Mouse (Mus musculus): Measurements from ENCODE around the gene Ube2s. TPM values are rescaled to one million over a fixed set of nuclear protein-coding genes. Genes with fewer than 3 reads are reported as not detected.
"Not testable (repeated sequence)": the region's sequence is repeated elsewhere in the genome, so short reads cannot be mapped to it uniquely, and the experiment has no call there.

Ube2s gene
- total RNA-seq, 2 experiments from 2014 or later: 98.6 to 117 TPM

DNA sequence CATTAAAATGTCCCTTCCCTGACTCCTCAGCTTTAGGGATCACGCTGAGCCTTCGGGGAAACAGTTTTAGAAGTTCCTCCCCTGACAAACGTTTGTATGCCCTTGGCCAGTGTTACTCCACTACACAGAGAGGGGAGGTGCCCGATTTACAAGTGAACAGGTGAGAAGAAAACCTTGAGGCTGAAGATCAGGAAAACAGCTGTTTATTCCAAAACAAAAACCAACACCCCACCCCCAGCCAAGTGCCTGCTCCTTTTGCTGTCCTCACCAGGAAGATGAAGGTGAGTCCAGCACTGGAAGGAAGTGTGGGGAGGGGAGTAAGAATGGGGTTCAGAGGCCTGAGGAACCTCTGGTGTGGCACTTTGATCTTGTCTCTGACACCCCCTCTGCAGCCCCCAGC is 13.0 kb upstream of the Ube2s start:
- no peak for DNase-seq (ENCODE audit: low spot score in 2 of 2)
- intact Hi-C loops (cut with DNase I): no loop called here

DNA sequence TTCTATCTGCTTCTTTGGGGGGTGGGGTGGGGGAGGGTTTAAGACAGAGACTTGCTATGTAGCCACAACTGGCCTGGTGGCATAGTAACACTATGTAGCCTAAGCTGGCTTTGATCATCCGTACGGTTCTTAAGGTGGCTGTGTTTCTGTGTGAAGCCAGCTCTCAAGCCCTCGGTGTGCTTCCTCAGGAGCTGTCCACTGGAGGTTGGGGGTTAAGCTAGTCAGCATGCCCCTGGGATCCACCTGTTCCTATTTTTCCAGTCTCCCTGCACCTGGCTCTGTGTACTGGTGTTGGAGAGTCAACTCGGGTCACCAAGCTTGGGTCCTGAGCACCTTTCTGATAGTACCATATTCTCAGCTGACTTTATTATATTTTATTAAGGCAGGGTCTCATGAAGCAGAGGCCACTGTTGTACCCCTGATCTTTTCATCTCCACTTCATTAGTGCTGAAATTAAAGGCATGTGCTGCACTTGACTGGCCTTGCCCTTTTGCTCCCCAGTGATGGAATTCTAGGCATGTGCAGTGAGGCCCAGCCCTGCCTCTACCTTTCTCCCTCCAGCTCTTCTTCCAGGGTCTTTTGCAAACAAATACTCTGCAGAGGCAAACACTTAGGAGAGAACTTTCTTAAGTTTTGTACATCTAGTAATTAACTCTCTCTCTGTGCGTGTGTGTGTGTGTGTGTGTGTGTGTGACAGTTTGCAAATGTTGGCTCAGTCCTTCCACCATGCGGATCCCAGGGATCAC is 9.9 kb upstream of the Ube2s start:
- no peak for DNase-seq (ENCODE audit: low spot score in 2 of 2)
- intact Hi-C loops (cut with DNase I): no loop called here

DNA sequence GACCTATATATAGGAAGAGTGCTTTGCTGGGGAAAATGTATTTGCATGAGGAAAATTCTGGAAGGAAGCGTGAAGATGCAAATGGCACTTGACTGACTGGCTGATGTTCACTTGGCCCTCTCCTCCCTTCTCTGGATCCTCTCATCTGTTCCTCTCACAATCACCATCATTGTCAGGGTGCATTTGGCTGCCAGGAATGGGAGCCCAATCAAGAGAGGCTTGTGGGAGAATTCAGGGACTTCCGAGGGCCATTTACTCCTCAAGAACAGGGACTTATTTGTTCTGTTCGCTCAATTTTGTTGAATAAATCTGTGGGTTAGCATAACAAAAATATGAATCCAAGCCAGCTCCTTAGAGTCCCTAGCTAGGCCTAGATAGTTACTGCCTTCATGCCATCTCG is 9.3 kb upstream of the Ube2s start:
- intact Hi-C loops (cut with DNase I): no loop called here
- no peak for DNase-seq (ENCODE audit: low spot score in 2 of 2)

GRCm38 (mm10) chr7:4820925-4821324 is 8.5 kb upstream of the Ube2s start:
- intact Hi-C loops (cut with DNase I); DNase-seq (ENCODE audit: low spot score in 2 of 2): not testable (repeated sequence)

DNA sequence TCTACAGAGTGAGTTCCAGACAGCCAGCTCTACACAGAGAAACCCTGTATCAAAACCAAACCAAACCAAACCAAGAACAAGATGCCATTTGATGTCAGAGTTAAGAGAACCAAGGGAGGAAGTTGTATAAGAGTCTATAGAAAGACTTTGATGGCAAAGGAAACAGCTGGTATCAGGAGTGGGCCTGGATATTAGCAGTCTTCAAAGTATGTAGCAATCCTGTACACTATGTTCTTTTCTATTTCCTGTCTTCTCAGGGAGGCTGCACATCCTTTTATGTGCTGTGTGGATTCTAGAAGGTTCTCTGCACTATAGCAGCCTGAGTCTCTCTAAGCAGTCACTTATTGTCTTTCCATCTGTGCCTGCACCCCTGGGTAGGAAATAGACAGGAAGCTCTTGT is 4.2 kb upstream of the Ube2s start:
- intact Hi-C loops (cut with DNase I): no loop called here
- DNase-seq (ENCODE audit: low spot score in 2 of 2): no peak

- no peak for DNase-seq (ENCODE audit: low spot score in 2 of 2)
- intact Hi-C loops (cut with DNase I): no loop called here
Measured at GRCm38 (mm10) chr7:4813105-4813791, 858 bp upstream of the Ube2s start.

DNA sequence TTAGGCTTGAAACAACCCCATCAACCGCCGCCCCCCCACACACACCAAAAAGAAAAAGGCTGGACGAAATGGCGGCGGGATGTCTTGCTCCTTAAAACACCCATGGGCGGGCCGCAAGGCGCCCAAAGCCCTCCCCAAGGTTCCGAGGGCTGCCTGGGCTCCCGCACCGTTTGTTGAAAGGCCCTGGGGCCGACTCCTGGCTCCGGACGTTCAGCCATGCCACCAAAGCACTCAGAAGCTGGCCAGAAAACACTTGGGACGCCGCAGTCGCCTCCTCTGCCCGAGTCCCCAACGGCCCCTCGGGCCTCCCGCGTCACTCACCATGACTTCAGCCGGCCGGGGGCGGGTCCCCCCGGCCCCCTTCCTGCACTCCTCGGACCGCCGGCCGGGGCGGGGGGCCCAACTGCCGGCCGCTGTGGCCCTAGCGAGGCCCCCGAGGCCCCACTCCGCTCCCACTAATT is 518 bp downstream of the Ube2s start:
- DNase-seq (ENCODE audit: low spot score in 2 of 2): no peak
- intact Hi-C loops (cut with DNase I): no loop called here

DNA sequence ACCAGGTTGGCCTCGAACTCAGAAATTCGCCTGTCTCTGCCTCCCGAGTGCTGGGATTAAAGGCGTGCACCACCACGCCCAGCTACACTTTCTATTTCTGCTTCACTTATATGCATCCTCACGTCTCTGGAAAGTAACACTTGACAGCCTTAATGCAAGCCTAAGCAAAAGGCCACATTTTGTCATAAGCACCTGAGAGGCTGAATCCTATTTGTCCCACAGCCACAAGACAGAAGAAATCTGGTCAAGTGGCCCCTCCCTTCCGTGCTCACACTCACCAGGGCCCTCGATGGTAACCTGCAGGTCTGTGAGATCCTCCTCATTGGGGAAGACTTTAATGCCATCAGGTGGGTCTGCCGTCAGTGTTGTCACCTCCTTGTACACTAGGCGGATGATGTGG is 1.3 kb downstream of the Ube2s start:
- intact Hi-C loops (cut with DNase I); DNase-seq (ENCODE audit: low spot score in 2 of 2): not testable (repeated sequence)

GRCm38 (mm10) chr7:4806716-4807115 is 5.7 kb downstream of the Ube2s start:
- intact Hi-C loops (cut with DNase I): no loop called here
- no peak for DNase-seq (ENCODE audit: low spot score in 2 of 2)

DNA sequence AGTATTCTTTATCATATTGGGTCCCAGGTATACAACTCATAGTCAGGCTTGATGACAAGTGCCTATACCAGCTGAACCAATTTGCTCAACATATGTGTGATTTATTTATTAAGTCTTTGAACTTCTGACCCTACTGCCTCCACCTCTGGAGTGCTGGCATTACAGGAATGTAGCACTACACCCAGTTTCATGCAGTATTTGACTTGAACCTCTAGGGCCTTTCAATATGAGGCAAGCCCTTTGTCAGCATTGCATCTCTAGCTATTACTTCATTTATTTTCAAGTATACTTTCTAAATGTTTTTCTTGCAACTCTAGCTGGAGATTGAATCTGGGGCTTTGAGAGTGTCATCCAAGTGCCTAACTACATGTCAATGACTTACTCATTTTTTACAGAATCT is 10.1 kb downstream of the Ube2s start:
- no peak for DNase-seq (ENCODE audit: low spot score in 2 of 2)
- intact Hi-C loops (cut with DNase I): no loop called here

DNA sequence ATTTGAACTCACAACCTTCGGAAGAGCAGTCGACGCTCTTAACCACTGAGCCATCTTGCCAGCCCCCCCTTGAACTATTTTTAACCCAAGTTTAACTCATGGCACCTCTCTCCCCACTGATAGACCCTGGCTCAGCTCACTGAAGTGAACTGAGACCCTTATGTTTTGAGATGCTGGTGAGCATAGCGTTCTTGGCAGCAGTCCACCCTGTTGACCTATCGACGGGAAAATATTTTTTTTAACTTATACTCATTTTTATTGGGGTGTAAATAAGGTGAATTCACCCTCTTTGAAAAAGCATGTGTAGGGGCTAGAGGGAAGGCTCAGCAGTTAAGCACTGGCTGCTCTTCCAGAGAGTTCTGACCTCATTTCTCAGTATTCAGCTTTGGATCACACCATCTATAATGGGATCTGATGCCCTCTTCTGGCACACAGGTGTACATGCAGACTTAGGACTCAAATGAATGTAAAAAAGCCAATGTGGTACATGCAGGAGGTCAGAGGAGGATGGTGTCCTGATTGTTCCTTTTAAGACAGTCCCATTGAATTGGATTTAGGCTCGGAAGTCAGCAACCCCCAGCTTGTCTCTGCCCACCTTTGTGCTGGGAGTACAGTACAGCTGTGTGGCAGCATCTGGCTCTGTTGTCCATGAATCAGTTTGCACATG is 16.5 kb downstream of the Ube2s start:
- intact Hi-C loops (cut with DNase I): loop anchor here (5.0 kb wide), 1 partner anchor 169 kb away; no protein-coding TSS in a partner anchor
- DNase-seq (ENCODE audit: low spot score in 2 of 2): no peak

GRCm38 (mm10) chr7:4794631-4795168 is 17.7 kb downstream of the Ube2s start:
- DNase-seq (ENCODE audit: low spot score in 2 of 2): no peak
- intact Hi-C loops (cut with DNase I): loop anchor here (5.0 kb wide), 3 partner anchors 102 to 237 kb away; partner anchors contain the start of gene Brsk1

DNA sequence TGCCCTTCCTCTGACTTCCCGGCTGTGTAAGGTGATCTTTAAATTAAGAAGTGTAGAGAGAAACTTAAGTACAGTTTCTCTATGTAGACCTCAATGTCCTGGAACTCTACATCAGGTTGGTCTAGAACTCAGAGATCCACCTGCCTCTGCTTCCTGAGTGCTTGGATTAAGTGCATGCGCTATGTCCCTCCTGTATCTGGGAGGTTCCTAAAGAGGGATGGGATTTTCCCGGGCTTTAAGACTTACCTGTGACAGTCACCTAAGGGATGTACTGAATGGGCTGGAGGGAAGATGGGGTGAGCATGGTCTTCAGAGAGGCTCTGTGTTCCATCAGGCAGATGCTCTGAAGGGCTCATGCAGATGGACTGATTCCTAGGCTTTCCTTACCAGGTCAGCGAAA is 18.7 kb downstream of the Ube2s start:
- intact Hi-C loops (cut with DNase I): loop anchor here (5.0 kb wide), 2 partner anchors 101 to 236 kb away; partner anchors contain the start of gene Brsk1
- no peak for DNase-seq (ENCODE audit: low spot score in 2 of 2)

DNA sequence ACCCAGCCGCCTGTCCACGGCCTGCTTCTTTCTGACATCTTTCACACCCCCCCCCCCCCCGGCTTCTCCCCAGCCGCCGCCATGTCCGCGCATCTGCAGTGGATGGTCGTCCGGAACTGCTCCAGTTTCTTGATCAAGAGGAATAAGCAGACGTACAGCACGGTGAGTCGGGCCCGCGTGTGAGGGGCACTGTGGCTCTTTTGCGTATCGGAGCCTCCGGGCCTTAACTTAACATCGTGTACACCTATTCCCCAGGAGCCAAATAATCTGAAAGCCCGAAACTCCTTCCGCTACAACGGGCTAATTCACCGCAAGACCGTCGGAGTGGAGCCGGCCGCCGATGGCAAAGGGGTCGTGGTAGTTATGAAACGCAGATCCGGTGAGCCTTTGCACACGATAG is 19.1 kb downstream of the Ube2s start:
- intact Hi-C loops (cut with DNase I): loop anchor here (5.0 kb wide), 2 partner anchors 101 to 236 kb away; partner anchors contain the start of gene Brsk1

GRCm38 (mm10) chr7:4792278-4793212 is 19.8 kb downstream of the Ube2s start, which contains the start of gene Rpl28:
Gene Rpl28 (plus strand): TSS chr7:4792874.
- peak; percentile 95 to 96 for DNase-seq (ENCODE audit: low spot score in 2 of 2)
- intact Hi-C loops (cut with DNase I): loop anchor here (5.0 kb wide), 2 partner anchors 100 to 235 kb away; partner anchors contain the start of gene Brsk1

More for the DNA sequence above, 19.1 kb downstream of the Ube2s start:
- DNase-seq (ENCODE audit: low spot score in 2 of 2): not testable (repeated sequence)

DNA sequence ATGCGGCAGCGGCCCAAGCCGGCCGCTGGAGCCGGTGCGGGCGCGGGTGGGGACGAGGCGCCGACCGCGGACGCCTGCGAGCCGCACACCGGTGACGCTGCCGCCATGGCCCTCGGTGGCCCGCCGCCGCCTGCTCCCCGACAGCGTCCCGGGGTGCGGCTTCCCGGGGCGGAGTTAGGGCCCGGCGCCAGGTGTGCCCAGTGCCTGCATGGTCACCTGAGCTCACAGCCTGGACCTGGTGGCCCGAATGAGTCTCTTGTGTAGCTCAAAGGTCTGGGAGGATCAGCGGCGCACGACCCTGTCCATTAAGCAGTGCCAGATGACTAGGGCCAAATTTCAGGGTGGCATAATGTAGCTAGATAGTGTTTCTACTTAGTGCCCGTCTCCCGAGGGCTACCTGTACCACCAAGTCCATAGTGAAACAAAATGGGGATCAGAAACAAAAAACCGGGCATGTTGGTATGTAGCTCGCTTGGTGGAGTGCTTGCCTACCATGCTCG is 22.9 kb downstream of the Ube2s start, which contains the start of gene Tmem238:
Tmem238 (minus strand) TSS at position 221 of the 500 bp plus-strand sequence.
- DNase-seq (ENCODE audit: low spot score in 2 of 2): no peak

DNA sequence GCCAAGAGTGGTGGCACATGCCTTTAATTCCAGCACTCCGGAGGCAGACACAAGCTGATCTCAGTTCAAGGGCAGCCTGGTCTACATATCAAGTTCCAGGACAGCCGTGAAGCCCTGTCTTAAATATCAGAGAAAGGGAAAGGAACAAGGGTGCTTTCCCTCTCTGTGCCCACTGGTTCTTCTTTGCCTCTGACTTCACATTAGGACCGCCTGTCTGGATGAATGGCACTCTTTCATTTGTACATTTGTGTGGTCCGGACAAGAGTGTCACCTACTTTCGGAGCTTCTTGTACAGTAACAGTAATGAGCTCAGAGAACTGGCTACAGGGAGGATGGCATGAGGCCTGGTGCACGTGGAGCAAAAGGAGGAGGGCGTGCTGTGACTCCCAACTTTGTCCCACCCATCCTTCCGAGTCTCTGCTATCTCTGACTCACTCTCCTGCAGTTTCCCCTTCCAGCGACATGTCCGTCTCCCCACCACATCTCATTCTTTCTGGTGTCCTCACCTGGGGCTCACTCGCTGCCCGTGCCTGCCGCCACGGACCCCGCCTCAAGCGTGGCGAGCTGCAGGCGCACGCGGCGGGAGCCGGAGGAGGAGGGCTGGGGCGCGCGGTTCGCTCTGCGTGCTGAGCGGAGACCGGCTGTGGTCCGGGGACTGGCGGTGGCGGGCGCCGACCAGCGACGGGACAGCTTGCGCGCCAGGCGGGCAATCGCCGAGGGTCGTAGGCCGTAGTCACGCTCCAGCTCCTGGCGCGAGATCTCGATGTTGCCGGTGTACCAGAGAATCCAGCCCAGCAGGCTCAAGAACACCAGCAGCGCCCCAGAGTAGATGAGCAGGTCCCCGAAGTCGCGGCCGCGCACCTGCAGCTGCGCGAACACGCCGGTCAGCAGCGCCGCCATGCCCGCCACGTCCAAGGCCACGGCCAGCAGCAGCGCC is 23.6 kb downstream of the Ube2s start:
- DNase-seq (ENCODE audit: low spot score in 2 of 2): peak; percentile 70 to 71
- intact Hi-C loops (cut with DNase I): loop anchor here (1.0 kb wide), 1 partner anchor 48 kb away; the partner anchor contains the start of gene Kmt5c

More for the DNA sequence above, 22.9 kb downstream of the Ube2s start, which contains the start of gene Tmem238:
- intact Hi-C loops (cut with DNase I): loop anchor here (1.0 kb wide), 1 partner anchor 49 kb away; the partner anchor contains the start of gene Kmt5c

All from left cerebral cortex, postnatal 36 days (tissue).